Mouse (Mus musculus) heart, adult 2 months (tissue): ENCODE measurements around the gene Lmtk2. TPM values are rescaled to one million over a fixed set of nuclear protein-coding genes. Genes with fewer than 3 reads are reported as not detected.

Experiments used
- DNase-seq, 2 experiments: peaks; one replicate each; pipeline ENCODE4 v3.0.0; 2021
- H3K27ac ChIP-seq: fragments of 200-600 bp; 2 replicates; pipeline ENCODE4 v1.8.1; 2022
- H3K27me3 ChIP-seq: fragments of 200-500 bp; 2 replicates; pipeline ENCODE4 v1.6.1; 2012; ENCODE audit warnings: mild to moderate bottlenecking, low read length, inconsistent platforms, mixed read lengths; ENCODE audit not compliant: control insufficient read depth, insufficient read depth
- H3K36me3 ChIP-seq: fragments of 200-500 bp; 2 replicates; pipeline ENCODE4 v1.6.1; 2012; ENCODE audit warnings: low read length, inconsistent platforms; ENCODE audit not compliant: control insufficient read depth, insufficient read depth
- H3K4me1 ChIP-seq: fragments of 200-500 bp; 2 replicates; pipeline ENCODE4 v1.6.1; 2011; ENCODE audit warnings: low read length; ENCODE audit not compliant: control insufficient read depth, insufficient read depth
- H3K4me3 ChIP-seq: fragments of 200-600 bp; 2 replicates; pipeline ENCODE4 v1.8.1; 2022
- H3K79me2 ChIP-seq: fragments of 200-500 bp; replicated peaks from 2 replicates; pipeline ENCODE4 v1.6.1; 2012; ENCODE audit warnings: mild to moderate bottlenecking, inconsistent platforms, low read length, moderate library complexity, mixed read lengths; ENCODE audit not compliant: control insufficient read depth, insufficient read depth
- H3K9ac ChIP-seq: fragments of 200-500 bp; 2 replicates; pipeline ENCODE4 v1.6.1; 2012; ENCODE audit warnings: low read depth, mild to moderate bottlenecking, control low read depth, inconsistent platforms, low read length, mixed read lengths
- CTCF ChIP-seq: fragments of 200-600 bp; IDR thresholded peaks from 2 replicates; pipeline ENCODE4 v1.8.1; 2022; ENCODE audit warnings: antibody characterized with exemption, mild to moderate bottlenecking, moderate library complexity
- EP300 ChIP-seq: fragments of 200-500 bp; IDR thresholded peaks from 2 replicates; pipeline ENCODE4 v1.6.1; 2011; ENCODE audit warnings: low read depth, low read length, control low read depth; ENCODE audit not compliant: insufficient read depth
- POLR2A ChIP-seq: fragments of 200-500 bp; IDR thresholded peaks from 2 replicates; pipeline ENCODE4 v1.6.1; 2011; ENCODE audit warnings: mild to moderate bottlenecking, low read depth, low read length, control low read depth; ENCODE audit not compliant: insufficient read depth
- WGBS: fragments of 180-500 bp; shearing (Covaris S2); methylation state at CpG from one replicate; pipeline ENCODE4 v1.1.7; 2018; 5-methylcytosine and 5-hydroxymethylcytosine counted together
- intact Hi-C: fragments of 180-260 bp; cut with DNase I; formaldehyde crosslinking; loops from one replicate; pipeline ENCODE4 v1.15.1; 2025
- polyA plus RNA-seq: library from polyadenylated mRNA; depleted of rRNA; stranded (reverse); fragments of >200 nt; gene quantifications from 2 replicates; pipeline ENCODE4 v1.2.3, GENCODE M21; 2012
- total RNA-seq, 2 experiments: library from RNA; stranded (reverse); gene quantifications; 2 replicates each; pipeline ENCODE4 v1.2.3; 2021

Lmtk2 gene
- total and polyA plus RNA-seq, 3 experiments: 12.5 to 30.3 (median 27.9) TPM

DNA sequence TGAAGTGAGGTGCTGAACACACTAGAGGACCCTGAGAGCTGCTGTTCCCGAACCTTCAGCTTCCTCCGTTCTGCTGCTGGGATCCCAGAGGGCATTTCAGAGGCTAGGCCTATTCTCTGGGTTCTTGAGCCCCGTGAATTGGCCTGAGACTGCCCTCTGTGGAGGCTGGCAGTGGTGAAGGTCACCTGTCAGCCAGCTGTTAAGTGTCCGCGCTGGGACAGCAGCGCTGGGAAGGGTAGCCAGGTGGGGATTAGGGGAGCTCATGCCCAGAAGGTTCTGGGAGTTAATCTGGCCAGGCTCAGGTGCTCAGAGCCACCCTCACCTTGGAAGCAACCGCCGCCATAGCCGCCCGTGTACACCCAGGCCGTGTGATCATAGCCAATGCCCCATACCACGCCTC, 104.1 kb downstream of the Lmtk2 start:
- DNase-seq: no peak
- no peaks in the 10 kb centered on the region for H3K79me2 ChIP-seq
- no peaks in the 10 kb centered on the region for H3K27me3 ChIP-seq
- 90% methylated on average over 12 of the region's 12 CpGs for WGBS
- H3K27ac ChIP-seq: no peak overlapping the region
- H3K4me1 ChIP-seq: no peaks in the 10 kb centered on the region
- no peak for TF ChIP-seq POLR2A
- no peak for TF ChIP-seq EP300
- TF ChIP-seq CTCF: no peak
- intact Hi-C loops: loop anchor here (10.0 kb wide), 1 partner anchor 180 kb away; no protein-coding TSS in a partner anchor
- H3K4me3 ChIP-seq: no peak overlapping the region
- H3K9ac ChIP-seq: no peak overlapping the region
- no peaks in the 10 kb centered on the region for H3K36me3 ChIP-seq

DNA sequence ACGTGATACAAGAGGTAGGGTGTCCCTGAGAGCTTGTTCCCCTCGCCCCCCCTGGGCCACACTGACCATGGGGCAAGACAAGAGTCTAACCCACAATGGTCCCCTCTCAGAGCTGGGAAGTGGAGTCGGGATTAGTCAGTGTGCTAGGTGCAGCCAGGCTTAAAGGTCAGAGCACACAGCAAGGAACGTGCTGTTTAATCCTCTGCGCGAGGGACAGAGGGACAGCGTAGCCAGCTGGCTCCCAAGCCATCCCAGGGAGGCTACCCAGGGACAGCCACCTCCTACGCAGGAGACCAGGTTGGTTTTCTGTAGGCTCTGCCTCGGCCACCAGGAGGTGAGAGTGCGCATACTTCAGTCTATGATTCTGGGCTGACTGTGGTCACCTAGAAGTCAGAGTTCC, 104.7 kb downstream of the Lmtk2 start:
- Histone ChIP-seq H3K79me2 (no peaks in the 10 kb centered on the region), H3K27ac (no peak overlapping the region), H3K9ac (no peak overlapping the region), H3K4me1 (no peaks in the 10 kb centered on the region), H3K27me3 (no peaks in the 10 kb centered on the region), H3K36me3 (no peaks in the 10 kb centered on the region), H3K4me3 (no peak overlapping the region)
- intact Hi-C loops: loop anchor here (5.0 to 10.0 kb wide), 2 partner anchors 180 to 527 kb away; no protein-coding TSS in a partner anchor
- 90% methylated on average over 10 of the region's 10 CpGs for WGBS
- no peak for DNase-seq
- TF ChIP-seq CTCF (no peak), EP300 (no peak), POLR2A (no peak)

DNA sequence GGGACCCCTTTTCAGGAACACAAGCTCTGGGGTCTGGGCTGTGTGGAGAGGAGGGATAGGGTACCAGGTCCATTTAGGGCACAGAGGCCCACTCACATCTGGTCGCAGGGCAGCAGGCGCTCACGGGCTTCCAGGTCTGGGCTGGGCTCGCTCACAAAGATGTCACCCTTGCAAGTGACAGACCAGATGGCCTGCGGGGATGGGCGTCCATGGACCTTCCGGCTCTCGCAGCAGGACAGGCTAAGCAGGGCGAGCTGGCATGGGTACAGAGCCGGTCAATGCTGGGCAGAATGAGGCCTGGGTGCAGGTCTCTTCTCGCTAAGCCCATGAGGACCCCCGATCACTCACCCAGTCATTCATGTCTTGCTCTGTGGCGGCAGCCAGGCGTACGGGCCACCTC, 105.8 kb downstream of the Lmtk2 start:
- no peak overlapping the region for H3K4me3 ChIP-seq
- TF ChIP-seq POLR2A (no peak), EP300 (no peak), CTCF (no peak)
- H3K9ac ChIP-seq: no peak overlapping the region
- H3K4me1 ChIP-seq: no peaks in the 10 kb centered on the region
- no peaks in the 10 kb centered on the region for H3K36me3 ChIP-seq
- no peak for DNase-seq
- intact Hi-C loops: loop anchor here (5.0 to 10.0 kb wide), 2 partner anchors 179 to 526 kb away; no protein-coding TSS in a partner anchor
- no peaks in the 10 kb centered on the region for H3K79me2 ChIP-seq
- 97% methylated on average over 15 of the region's 15 CpGs for WGBS
- no peaks in the 10 kb centered on the region for H3K27me3 ChIP-seq
- no peak overlapping the region for H3K27ac ChIP-seq

DNA sequence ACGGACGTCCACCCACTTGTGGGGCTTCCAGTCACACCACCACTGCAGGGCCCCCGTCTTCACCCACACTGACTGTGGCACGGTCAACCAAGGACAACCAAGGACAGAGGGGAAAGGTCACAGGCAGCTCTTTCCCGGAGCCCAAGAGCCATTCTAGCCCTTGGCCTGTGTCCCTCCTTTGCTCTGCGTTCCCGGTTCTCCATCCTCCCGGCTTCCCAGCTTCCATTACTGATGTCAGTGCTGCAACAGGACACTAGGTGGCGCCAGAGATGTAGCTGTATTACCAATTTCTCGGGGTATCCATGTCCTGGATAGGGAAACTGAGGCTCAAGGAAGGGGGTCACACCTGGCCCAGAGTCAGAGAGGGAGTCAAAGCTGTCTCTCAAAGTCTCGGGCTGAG, 107.2 kb downstream of the Lmtk2 start:
- Histone ChIP-seq H3K9ac (no peak overlapping the region), H3K4me3 (no peak overlapping the region), H3K4me1 (no peaks in the 10 kb centered on the region), H3K79me2 (no peaks in the 10 kb centered on the region), H3K27me3 (no peaks in the 10 kb centered on the region), H3K36me3 (no peaks in the 10 kb centered on the region), H3K27ac (no peak overlapping the region)
- 51% methylated on average over 11 of the region's 11 CpGs for WGBS
- intact Hi-C loops: loop anchor here (5.0 to 10.0 kb wide), 2 partner anchors 177 to 525 kb away; no protein-coding TSS in a partner anchor
- TF ChIP-seq CTCF (peak; percentile 94), EP300 (no peak)
- peak; percentile 30 to 60 for DNase-seq

DNA sequence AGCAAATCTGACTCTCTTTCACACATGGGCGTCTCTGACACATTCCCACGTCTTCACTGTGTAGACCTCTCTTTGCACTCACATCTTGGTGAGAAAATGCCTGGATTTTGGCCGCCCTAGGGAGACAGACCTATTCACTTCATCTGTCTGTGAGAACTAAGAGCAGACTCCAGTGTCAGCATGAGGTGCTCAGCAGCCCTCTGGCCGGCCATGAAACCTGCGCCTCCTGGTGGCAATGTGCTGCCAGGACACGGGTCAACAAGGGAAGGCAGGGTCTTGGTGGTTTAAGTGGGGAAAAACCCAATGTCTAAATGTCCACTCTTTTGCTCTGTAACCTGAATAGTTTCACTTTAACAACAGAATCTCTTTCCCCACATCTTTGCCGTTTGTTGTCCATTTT, 114.2 kb downstream of the Lmtk2 start:
- TF ChIP-seq EP300: 0 out of 2 replicates have a peak, but pooled peaks have one; percentile 33
- no peak for TF ChIP-seq POLR2A
- TF ChIP-seq CTCF: peak; percentile 89
- WGBS: 41% methylated on average over 7 of the region's 7 CpGs
- Histone ChIP-seq H3K9ac (no peak overlapping the region), H3K4me1 (peaks cover 2% of the 10 kb centered on the region), H3K27me3 (no peaks in the 10 kb centered on the region), H3K36me3 (no peaks in the 10 kb centered on the region), H3K79me2 (no peaks in the 10 kb centered on the region; the same call in 1 of the 2 replicates), H3K27ac (no peak overlapping the region), H3K4me3 (no peak overlapping the region)
- intact Hi-C loops: no loop called here
- peak; percentile 49 to 67 for DNase-seq

DNA sequence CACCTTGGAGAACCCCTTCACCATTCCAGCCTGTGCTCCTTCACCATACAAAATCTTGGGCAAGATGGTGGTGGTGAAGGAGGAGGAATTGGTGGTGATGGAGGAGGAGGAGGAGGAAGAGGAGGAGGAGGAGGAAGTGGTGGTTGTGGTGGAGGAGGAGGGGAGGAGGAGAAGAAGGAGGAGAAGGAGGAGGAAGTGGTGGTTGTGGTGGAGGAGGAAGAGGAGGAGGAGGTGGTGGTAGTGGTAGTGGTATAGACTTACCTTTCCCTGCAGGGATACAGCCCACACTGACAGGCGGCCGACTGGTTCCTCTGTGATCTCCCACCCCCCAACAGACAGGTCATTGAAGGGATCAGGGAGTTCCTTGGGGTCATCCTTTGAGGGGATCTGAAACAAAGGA, 115.8 kb downstream of the Lmtk2 start:
- intact Hi-C loops: no loop called here
- H3K36me3 ChIP-seq: no peaks in the 10 kb centered on the region

More for the DNA sequence above, 115.8 kb downstream of the Lmtk2 start:
- WGBS: 96% methylated on average over 2 of the region's 2 CpGs
- no peak overlapping the region for H3K9ac ChIP-seq
- no peak overlapping the region for H3K4me3 ChIP-seq
- no peak overlapping the region for H3K27ac ChIP-seq
- no peak for DNase-seq
- no peaks in the 10 kb centered on the region for H3K27me3 ChIP-seq
- H3K79me2 ChIP-seq: no peaks in the 10 kb centered on the region; the same call in 1 of the 2 replicates
- H3K4me1 ChIP-seq: peaks cover 4% of the 10 kb centered on the region
- TF ChIP-seq POLR2A (no peak), CTCF (no peak), EP300 (no peak)
